Mouse (Mus musculus): ENCODE measurements around the gene Siae. TPM values are rescaled to one million over a fixed set of nuclear protein-coding genes. Genes with fewer than 3 reads are reported as not detected.

The Siae gene
- polyA plus RNA-seq, 1 experiment from 2014 or later = 7.7 TPM

- TF ChIP-seq CTCF (IDR thresholded peaks at IDR 0.05) = peak; percentile 68
- TF ChIP-seq EP300 (IDR thresholded peaks at IDR 0.05) = no peak
- Histone ChIP-seq H3K9me3 (ENCODE audit: low read length) (no peaks in the 10 kb centered on the region), H3K4me3 (ENCODE audit: low read depth, low read length) (no peak overlapping the region), H3K27ac (ENCODE audit: low read length) (no peak overlapping the region), H3K9ac (replicated peaks; ENCODE audit: low read depth) (no peak overlapping the region), H3K36me3 (ENCODE audit: insufficient read depth, low read length) (no peaks in the 10 kb centered on the region), H3K4me2 (replicated peaks; ENCODE audit: low read depth, low read length) (no peak overlapping the region), H3K27me3 (replicated peaks; ENCODE audit: insufficient read depth, low read length) (no peaks in the 10 kb centered on the region), H3K4me1 (ENCODE audit: insufficient read depth, low read depth, low read length) (no peaks in the 10 kb centered on the region)
- peak; percentile 52 for DNase-seq (ENCODE audit: low spot score)
- WGBS = 60% methylated on average over 5 of the region's 5 CpGs
- ATAC-seq = no peak
Measured at GRCm38 (mm10) chr9:37689970-37690686, 134.6 kb downstream of the Siae start.

Other genes starting within 250 kb of the Siae start
- 4.5 and 5.8 TPM in 2 replicates for gene Ccdc15, start 207.3 kb upstream of the Siae start, polyA plus RNA-seq (2015; fragmentation: Nextera tagmentation; extraction: Ambion mirVana)
- 0.81 and 1.2 TPM in 2 replicates for gene Hepacam, start 188.3 kb upstream of the Siae start, polyA plus RNA-seq (2015; fragmentation: Nextera tagmentation; extraction: Ambion mirVana)
- 18.9 and 21.6 TPM in 2 replicates for gene Robo4, start 153.8 kb upstream of the Siae start, polyA plus RNA-seq (2015; fragmentation: Nextera tagmentation; extraction: Ambion mirVana)
- 0.08 and 0.14 TPM in 2 replicates for gene Robo3, start 122.5 kb upstream of the Siae start, polyA plus RNA-seq (2015; fragmentation: Nextera tagmentation; extraction: Ambion mirVana)
- 12.1 and 12.2 TPM in 2 replicates for gene Msantd2, start 66.4 kb upstream of the Siae start, polyA plus RNA-seq (2015; fragmentation: Nextera tagmentation; extraction: Ambion mirVana)
- gene Esam, start 27.6 kb upstream of the Siae start, polyA plus RNA-seq (2015; fragmentation: Nextera tagmentation; extraction: Ambion mirVana) = 256 and 260 TPM in 2 replicates
- gene Vsig2, start 16.4 kb upstream of the Siae start, polyA plus RNA-seq (2015; fragmentation: Nextera tagmentation; extraction: Ambion mirVana) = 85.6 and 94.9 TPM in 2 replicates
- 4.0 and 4.2 TPM in 2 replicates for gene Nrgn, start 2.8 kb upstream of the Siae start, polyA plus RNA-seq (2015; fragmentation: Nextera tagmentation; extraction: Ambion mirVana)
- gene Spa17, start 58.0 kb downstream of the Siae start, polyA plus RNA-seq (2015; fragmentation: Nextera tagmentation; extraction: Ambion mirVana) = 19.2 and 21.6 TPM in 2 replicates
- 153 and 163 TPM in 2 replicates for gene Tbrg1, start 101.6 kb downstream of the Siae start, polyA plus RNA-seq (2015; fragmentation: Nextera tagmentation; extraction: Ambion mirVana)
- 0.05 and 0.20 TPM in 2 replicates for gene Panx3, start 113.5 kb downstream of the Siae start, polyA plus RNA-seq (2015; fragmentation: Nextera tagmentation; extraction: Ambion mirVana)
- not detected in 2 replicates for gene Olfr160, start 160.6 kb downstream of the Siae start, polyA plus RNA-seq (2015; fragmentation: Nextera tagmentation; extraction: Ambion mirVana)
- gene Olfr874, start 189.4 kb downstream of the Siae start, polyA plus RNA-seq (2015; fragmentation: Nextera tagmentation; extraction: Ambion mirVana) = not detected in 2 replicates
- not detected in 2 replicates for gene Olfr875, start 216.2 kb downstream of the Siae start, polyA plus RNA-seq (2015; fragmentation: Nextera tagmentation; extraction: Ambion mirVana)
- not detected in 2 replicates for gene Olfr876, start 247.3 kb downstream of the Siae start, polyA plus RNA-seq (2015; fragmentation: Nextera tagmentation; extraction: Ambion mirVana)